Mouse (Mus musculus): ENCODE data around the gene Ykt6.

DNA sequence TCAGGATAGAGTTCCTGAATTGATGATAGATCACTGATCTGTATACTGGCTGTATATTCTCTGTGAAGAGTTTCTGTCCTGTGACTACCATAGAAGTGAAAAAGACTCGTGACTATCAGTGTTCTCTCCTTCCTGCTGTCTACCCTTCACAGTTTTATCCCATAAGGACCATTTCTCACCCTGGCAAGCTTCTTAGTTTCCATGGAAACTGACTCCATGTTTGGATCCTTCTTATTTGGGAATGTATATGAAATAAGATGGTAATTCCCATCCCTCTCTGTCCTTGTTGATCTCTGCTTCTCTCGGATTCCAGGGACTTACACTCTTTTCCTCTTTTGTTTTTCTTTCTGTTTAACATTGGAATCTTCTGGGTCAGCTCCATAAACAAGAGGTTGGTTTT lies 4.6 kb downstream of the Ykt6 start:
- TF ChIP-seq TAL1 (IDR thresholded peaks at IDR 0.05; ENCODE audit: low read length) (no peak), GATA1 (IDR thresholded peaks at IDR 0.05; ENCODE audit: low read length) (no peak)
